Mouse (Mus musculus) layer of hippocampus, adult 11-12 months (tissue): ENCODE data around the gene 1700020N01Rik.

Experiments
- DNase-seq: peaks from one replicate; pipeline ENCODE4 v3.0.0; 2022; ENCODE audit warnings: low spot score

The 1700020N01Rik gene

DNA sequence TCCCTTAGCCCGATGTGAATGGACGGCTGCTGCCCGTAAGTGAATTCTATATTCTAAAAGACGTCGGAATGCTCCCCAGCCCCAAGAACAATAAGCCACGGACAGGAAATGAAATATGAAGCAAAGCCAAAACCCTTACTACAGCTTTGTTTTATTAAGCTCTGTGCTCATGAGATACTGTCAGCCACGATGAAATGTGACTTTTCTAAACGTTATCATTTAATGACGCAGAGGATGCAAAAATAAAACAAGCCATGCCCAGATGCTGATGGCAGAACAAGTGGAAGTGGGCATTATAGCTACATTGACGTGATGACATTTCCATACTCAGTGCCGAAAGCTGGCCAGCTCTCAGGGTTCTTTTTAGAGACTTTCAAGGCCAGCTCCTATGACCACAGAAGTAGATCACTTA lies 76.8 kb downstream of the 1700020N01Rik start:
- no peak for DNase-seq

DNA sequence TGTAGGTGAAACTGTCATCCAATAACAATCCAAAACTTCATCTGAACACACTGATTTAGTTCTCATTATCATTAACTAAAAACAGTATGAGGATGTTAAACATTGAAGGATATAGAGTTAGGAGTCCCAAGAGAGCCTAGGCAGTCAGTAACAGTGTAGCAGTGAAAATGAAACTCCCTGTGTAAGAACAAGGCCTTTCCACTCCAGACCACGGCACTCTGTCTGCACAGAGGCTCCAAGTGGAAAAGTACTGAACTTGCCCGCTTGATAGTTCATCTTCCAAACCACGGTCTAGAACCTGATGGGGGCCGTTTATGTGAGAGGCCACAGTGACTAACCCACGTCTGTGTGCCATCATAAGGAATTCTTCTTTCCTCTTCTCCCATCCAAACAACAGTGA lies 77.2 kb downstream of the 1700020N01Rik start:
- DNase-seq = no peak
